Mouse (Mus musculus) ES-E14 (cell line): ENCODE measurements around the gene Eral1. TPM values are rescaled to one million over a fixed set of nuclear protein-coding genes. Genes with fewer than 3 reads are reported as not detected.

Source experiments
- DNase-seq: peaks from one replicate; pipeline ENCODE4 v3.0.0-alpha.2; 2013; ENCODE audit warnings: low read depth, low spot score
- H3K27ac ChIP-seq: 2 replicates; pipeline ENCODE4 v1.5.1; 2012; ENCODE audit warnings: low read depth, mild to moderate bottlenecking, low read length, moderate library complexity, mixed read lengths; ENCODE audit not compliant: poor library complexity, insufficient read depth, severe bottlenecking
- H3K36me3 ChIP-seq: 2 replicates; pipeline ENCODE4 v1.6.1; 2012; ENCODE audit warnings: mild to moderate bottlenecking, low read length, moderate library complexity, mixed read lengths; ENCODE audit not compliant: control insufficient read depth, poor library complexity, insufficient read depth, severe bottlenecking
- H3K4me1 ChIP-seq, 2 experiments: fragments of 150-350 bp in 1 of 2; sonication (generic) in 1 of 2; 2 replicates each; pipeline ENCODE4 v1.6.1; 2012; ENCODE audit warnings: low read length in 2 of 2, mild to moderate bottlenecking in 1 of 2, mixed read lengths in 1 of 2; ENCODE audit not compliant: control insufficient read depth in 2 of 2, insufficient read depth in 2 of 2, poor library complexity in 1 of 2
- H3K4me3 ChIP-seq, 2 experiments: fragments of 150-350 bp in 1 of 2; sonication (generic) in 1 of 2; 2 replicates each; pipeline ENCODE4 v1.5.1; 2012; ENCODE audit warnings: low read length in 2 of 2, low read depth in 1 of 2, mild to moderate bottlenecking in 1 of 2, mixed read lengths in 1 of 2; ENCODE audit not compliant: insufficient read depth in 1 of 2, poor library complexity in 1 of 2, severe bottlenecking in 1 of 2
- H3K9ac ChIP-seq: 2 replicates; pipeline ENCODE4 v1.6.1; 2012; ENCODE audit warnings: low read depth, mild to moderate bottlenecking, low read length, mixed read lengths; ENCODE audit not compliant: poor library complexity, insufficient read depth, severe bottlenecking
- H3K9me3 ChIP-seq: fragments of 150-350 bp; sonication (generic); 2 replicates; pipeline ENCODE4 v1.6.1; 2012; ENCODE audit warnings: low read depth, mild to moderate bottlenecking, low read length; ENCODE audit not compliant: control insufficient read depth, insufficient read depth
- CHD2 ChIP-seq: IDR thresholded peaks from 2 replicates; pipeline ENCODE4 v1.6.1; 2014; ENCODE audit warnings: mild to moderate bottlenecking, low read depth, low read length, inconsistent platforms
- HCFC1 ChIP-seq: IDR thresholded peaks from 2 replicates; pipeline ENCODE4 v1.6.1; 2012; ENCODE audit warnings: low read length, inconsistent platforms, borderline replicate concordance; ENCODE audit not compliant: insufficient read depth
- MAFK ChIP-seq: IDR thresholded peaks from 2 replicates; pipeline ENCODE4 v1.6.1; 2014; ENCODE audit warnings: mild to moderate bottlenecking, low read depth, low read length, inconsistent platforms; ENCODE audit not compliant: insufficient read depth
- ZC3H11A ChIP-seq: IDR thresholded peaks from 2 replicates; pipeline ENCODE4 v1.6.1; 2012; ENCODE audit warnings: low read depth, mild to moderate bottlenecking, inconsistent platforms, low read length, borderline replicate concordance
- ZNF384 ChIP-seq: IDR thresholded peaks from 2 replicates; pipeline ENCODE4 v1.6.1; 2012; ENCODE audit warnings: low read depth, low read length, inconsistent platforms
- in situ Hi-C, 2 experiments: fragments of 600-800 bp; cut with MboI; formaldehyde crosslinking; loops; one replicate each; pipeline ENCODE4 v1.15.1; 2025; ENCODE audit warnings: low sequenced_read_pairs in 2 of 2, inconsistent platforms in 1 of 2; ENCODE audit not compliant: unreplicated experiment in 2 of 2
- total RNA-seq: library from RNA; depleted of rRNA; stranded (reverse); fragments of 300-350 nt; gene quantifications from 2 replicates; pipeline ENCODE4 v1.2.3, GENCODE M21; 2012; rRNA removed

Eral1 gene
- total RNA-seq, 1 experiment, result 29.6 TPM

DNA sequence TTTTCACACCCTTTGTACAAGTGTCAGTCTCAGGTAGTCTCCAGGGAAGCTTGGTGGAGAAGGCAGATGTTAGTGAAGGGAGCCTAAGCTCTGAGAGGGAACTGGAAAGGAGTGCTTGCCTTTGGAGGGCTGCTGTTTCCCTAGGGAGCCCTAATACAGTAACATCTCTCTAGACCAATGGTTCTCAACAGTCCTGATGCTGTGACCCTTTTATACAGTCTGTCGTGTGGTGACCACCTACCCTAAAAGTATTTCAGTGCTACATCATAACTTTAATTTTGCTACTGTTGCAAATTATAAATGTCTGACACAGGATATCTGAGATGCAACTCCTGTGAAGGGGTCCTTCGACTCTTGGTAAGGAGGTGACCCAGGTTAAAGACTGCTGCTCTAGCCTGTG, 49.6 kb downstream of the Eral1 start:
- DNase-seq, result no peak
- no peaks in the 10 kb centered on the region for H3K9me3 ChIP-seq
- in situ Hi-C loops, result no loop called here
- TF ChIP-seq MAFK (no peak), CHD2 (no peak), ZNF384 (no peak), ZC3H11A (no peak), HCFC1 (no peak)
- peaks cover 25% of the 10 kb centered on the region for H3K36me3 ChIP-seq
- H3K4me3 ChIP-seq, result no peak overlapping the region
- H3K27ac ChIP-seq, result no peak overlapping the region
- H3K4me1 ChIP-seq, result peaks cover 1 to 3% of the 10 kb centered on the region in 2 experiments; a peak in 2 of 4 replicates
- no peak overlapping the region for H3K9ac ChIP-seq

DNA sequence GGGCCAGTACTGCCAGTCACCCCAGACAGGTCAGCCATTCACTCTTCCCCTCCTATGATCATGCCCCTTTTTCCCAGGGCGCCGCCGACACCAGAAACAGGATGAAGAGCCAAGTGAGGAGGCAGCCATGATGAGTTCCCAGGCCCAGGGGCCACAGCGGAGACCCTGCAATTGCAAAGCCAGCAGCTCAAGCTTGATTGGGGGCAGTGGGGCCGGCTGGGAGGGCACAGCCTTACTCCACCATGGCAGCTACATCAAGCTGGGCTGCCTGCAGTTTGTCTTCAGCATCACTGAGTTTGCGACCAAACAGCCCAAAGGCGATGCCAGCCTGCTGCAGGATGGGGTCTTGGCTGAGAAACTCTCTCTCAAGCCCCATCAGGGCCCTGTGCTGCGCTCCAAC, 50.9 kb downstream of the Eral1 start:
- in situ Hi-C loops, result no loop called here
- DNase-seq, result no peak
- Histone ChIP-seq H3K4me1 (peaks cover 1 to 3% of the 10 kb centered on the region in 2 experiments; a peak in 2 of 4 replicates), H3K36me3 (peaks cover 29% of the 10 kb centered on the region), H3K27ac (no peak overlapping the region), H3K9ac (no peak overlapping the region), H3K9me3 (no peaks in the 10 kb centered on the region), H3K4me3 (no peak overlapping the region)
- TF ChIP-seq CHD2 (no peak), ZC3H11A (no peak), MAFK (no peak), HCFC1 (no peak), ZNF384 (no peak)

DNA sequence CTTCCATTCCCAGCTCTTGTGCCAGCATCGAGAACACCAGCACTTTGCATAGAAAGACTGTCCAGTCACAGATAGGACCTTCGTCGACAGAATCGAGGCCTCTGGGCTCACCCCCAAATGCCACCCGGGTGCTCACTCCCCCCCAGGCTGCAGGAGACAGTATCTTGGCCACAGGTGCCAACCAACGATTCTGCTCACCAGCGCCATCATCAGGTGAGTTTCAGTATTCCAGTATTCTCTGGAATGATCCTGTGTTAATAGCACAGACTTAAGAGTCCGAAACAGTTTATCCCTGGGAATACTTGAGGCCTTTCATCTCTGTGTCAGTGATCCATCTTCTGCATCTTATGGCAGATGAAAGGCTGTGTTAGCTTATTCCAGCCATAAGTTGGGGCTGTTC, 56.6 kb downstream of the Eral1 start:
- in situ Hi-C loops, result no loop called here
- Histone ChIP-seq H3K4me1 (no peaks in the 10 kb centered on the region; a peak in 1 of 4 replicates), H3K36me3 (peaks cover 54% of the 10 kb centered on the region), H3K4me3 (no peak overlapping the region), H3K27ac (no peak overlapping the region), H3K9me3 (no peaks in the 10 kb centered on the region), H3K9ac (no peak overlapping the region)
- TF ChIP-seq HCFC1, result no peak
- no peak for TF ChIP-seq CHD2
- TF ChIP-seq ZC3H11A, result no peak
- no peak for TF ChIP-seq ZNF384
- TF ChIP-seq MAFK, result no peak
- peak; percentile 57 for DNase-seq

Other genes starting within 250 kb of the Eral1 start
- 27.3 and 33.3 TPM in 2 replicates for gene Pipox, start 186.3 kb downstream of the Eral1 start, total RNA-seq
- gene Sez6, start 149.6 kb downstream of the Eral1 start, total RNA-seq, result 0.45 and 0.63 TPM in 2 replicates
- gene Phf12, start 97.6 kb downstream of the Eral1 start, total RNA-seq, result 38.4 and 42.0 TPM in 2 replicates
- gene Dhrs13, start 48.1 kb downstream of the Eral1 start, total RNA-seq, result 20.2 and 28.5 TPM in 2 replicates
- 26.7 and 31.9 TPM in 2 replicates for gene Flot2, start 42.5 kb downstream of the Eral1 start, total RNA-seq
- gene Fam222b, start 14.3 kb upstream of the Eral1 start, total RNA-seq, result 8.9 and 11.7 TPM in 2 replicates
- gene Traf4, start 85.2 kb upstream of the Eral1 start, total RNA-seq, result 74.4 and 78.2 TPM in 2 replicates
- 15.3 and 25.4 TPM in 2 replicates for gene Nek8, start 96.3 kb upstream of the Eral1 start, total RNA-seq
- gene Tlcd1, start 96.3 kb upstream of the Eral1 start, total RNA-seq, result 75.6 and 78.6 TPM in 2 replicates
- 2,611 and 2,664 TPM in 2 replicates for gene Rpl23a, start 103.2 kb upstream of the Eral1 start, total RNA-seq
- gene Rab34, start 108.0 kb upstream of the Eral1 start, total RNA-seq, result 33.8 and 36.1 TPM in 2 replicates
- 0.80 and 1.1 TPM in 2 replicates for gene Proca1, start 113.0 kb upstream of the Eral1 start, total RNA-seq
- 81.3 and 123 TPM in 2 replicates for gene Sdf2, start 165.4 kb upstream of the Eral1 start, total RNA-seq
- 60.6 and 63.0 TPM in 2 replicates for gene Supt6, start 165.6 kb upstream of the Eral1 start, total RNA-seq
- gene 2610507B11Rik, start 181.4 kb upstream of the Eral1 start, total RNA-seq, result 210 and 285 TPM in 2 replicates
- 2.0 TPM in 2 replicates for gene BC030499, start 210.5 kb upstream of the Eral1 start, total RNA-seq
- 58.2 and 96.2 TPM in 2 replicates for gene Spag5, start 221.1 kb upstream of the Eral1 start, total RNA-seq
- 5.0 and 9.8 TPM in 2 replicates for gene Aldoc, start 242.6 kb upstream of the Eral1 start, total RNA-seq
- gene Pigs, start 248.0 kb upstream of the Eral1 start, total RNA-seq, result 45.7 and 78.9 TPM in 2 replicates